Mouse (Mus musculus): ENCODE data around the gene Camk2d.

The Camk2d gene

GRCm38 (mm10) chr3:126596086-126596485 is at the start of gene Camk2d:
Gene Camk2d (plus strand): TSS chr3:126596302.
- in situ Hi-C loops (cut with MboI; ENCODE audit: low sequenced_read_pairs) = no loop called here

GRCm38 (mm10) chr3:126547941-126548340 is 48.2 kb upstream of the Camk2d start:
- in situ Hi-C loops (cut with MboI; ENCODE audit: low sequenced_read_pairs) = no loop called here

- in situ Hi-C loops (cut with MboI; ENCODE audit: low sequenced_read_pairs) = no loop called here
Measured at GRCm38 (mm10) chr3:126563646-126564045, 32.5 kb upstream of the Camk2d start.

- in situ Hi-C loops (cut with MboI; ENCODE audit: low sequenced_read_pairs) = no loop called here
Measured at GRCm38 (mm10) chr3:126570628-126571027, 25.5 kb upstream of the Camk2d start.

- in situ Hi-C loops (cut with MboI; ENCODE audit: low sequenced_read_pairs) = no loop called here
Measured at GRCm38 (mm10) chr3:126572915-126573314, 23.2 kb upstream of the Camk2d start.

- in situ Hi-C loops (cut with MboI; ENCODE audit: low sequenced_read_pairs) = no loop called here
Measured at GRCm38 (mm10) chr3:126575927-126576326, 20.2 kb upstream of the Camk2d start.

GRCm38 (mm10) chr3:126586134-126586533 is 10.0 kb upstream of the Camk2d start:
- in situ Hi-C loops (cut with MboI; ENCODE audit: low sequenced_read_pairs) = no loop called here

- in situ Hi-C loops (cut with MboI; ENCODE audit: low sequenced_read_pairs) = no loop called here
Measured at GRCm38 (mm10) chr3:126587477-126587876, 8.6 kb upstream of the Camk2d start.

- in situ Hi-C loops (cut with MboI; ENCODE audit: low sequenced_read_pairs) = no loop called here
Measured at GRCm38 (mm10) chr3:126589556-126589955, 6.5 kb upstream of the Camk2d start.

GRCm38 (mm10) chr3:126595456-126595855 is 646 bp upstream of the Camk2d start:
- in situ Hi-C loops (cut with MboI; ENCODE audit: low sequenced_read_pairs) = no loop called here

GRCm38 (mm10) chr3:126596491-126597160 is 524 bp downstream of the Camk2d start:
- in situ Hi-C loops (cut with MboI; ENCODE audit: low sequenced_read_pairs) = no loop called here

GRCm38 (mm10) chr3:126597161-126597595 is 1.1 kb downstream of the Camk2d start:
- in situ Hi-C loops (cut with MboI; ENCODE audit: low sequenced_read_pairs) = no loop called here

- in situ Hi-C loops (cut with MboI; ENCODE audit: low sequenced_read_pairs) = no loop called here
Measured at GRCm38 (mm10) chr3:126597596-126598328, 1.7 kb downstream of the Camk2d start.

GRCm38 (mm10) chr3:126598329-126598676 is 2.2 kb downstream of the Camk2d start:
- in situ Hi-C loops (cut with MboI; ENCODE audit: low sequenced_read_pairs) = no loop called here

GRCm38 (mm10) chr3:126598881-126599280 is 2.8 kb downstream of the Camk2d start:
- in situ Hi-C loops (cut with MboI; ENCODE audit: low sequenced_read_pairs) = no loop called here

- in situ Hi-C loops (cut with MboI; ENCODE audit: low sequenced_read_pairs) = no loop called here
Measured at GRCm38 (mm10) chr3:126599335-126599734, 3.2 kb downstream of the Camk2d start.

GRCm38 (mm10) chr3:126599936-126600335 is 3.8 kb downstream of the Camk2d start:
- in situ Hi-C loops (cut with MboI; ENCODE audit: low sequenced_read_pairs) = loop anchor here (25.0 kb wide), 1 partner anchor 162 kb away; no protein-coding TSS in a partner anchor

- in situ Hi-C loops (cut with MboI; ENCODE audit: low sequenced_read_pairs) = loop anchor here (25.0 kb wide), 1 partner anchor 160 kb away; no protein-coding TSS in a partner anchor
Measured at GRCm38 (mm10) chr3:126602772-126603171, 6.7 kb downstream of the Camk2d start.

- in situ Hi-C loops (cut with MboI; ENCODE audit: low sequenced_read_pairs) = loop anchor here (25.0 kb wide), 1 partner anchor 157 kb away; no protein-coding TSS in a partner anchor
Measured at GRCm38 (mm10) chr3:126604656-126605434, 8.7 kb downstream of the Camk2d start.

GRCm38 (mm10) chr3:126609310-126609709 is 13.2 kb downstream of the Camk2d start:
- in situ Hi-C loops (cut with MboI; ENCODE audit: low sequenced_read_pairs) = loop anchor here (25.0 kb wide), 1 partner anchor 153 kb away; no protein-coding TSS in a partner anchor

GRCm38 (mm10) chr3:126609795-126610451 is 13.8 kb downstream of the Camk2d start:
- in situ Hi-C loops (cut with MboI; ENCODE audit: low sequenced_read_pairs) = loop anchor here (10.0 to 25.0 kb wide), 2 partner anchors 85 to 152 kb away; no protein-coding TSS in a partner anchor

All from CH12F3 (cell line).